Mouse (Mus musculus): ENCODE measurements around the gene Sdk1.

DNA sequence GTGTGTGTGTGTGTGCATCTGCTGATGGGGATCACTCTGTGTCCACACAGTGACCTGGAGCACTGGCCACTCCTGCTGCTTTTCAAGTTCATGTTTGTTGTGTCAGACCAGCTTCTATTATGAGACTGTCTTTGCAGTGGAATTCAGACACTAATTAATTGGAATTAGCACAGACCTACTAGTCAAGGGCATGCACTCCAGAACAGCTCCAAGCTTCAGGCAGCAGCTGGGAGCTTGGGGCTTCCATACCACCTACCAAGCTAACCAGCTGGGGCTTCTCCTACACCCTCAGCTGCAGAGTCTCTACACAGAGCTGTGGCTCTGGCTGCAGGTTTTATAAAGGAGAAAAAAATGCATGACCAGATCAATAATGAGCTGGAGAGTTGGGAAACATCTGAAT lies 729.8 kb downstream of the Sdk1 start:
- no peak for TF ChIP-seq EP300 (IDR thresholded peaks at IDR 0.05; ENCODE audit: insufficient read depth, low read depth, low read length)
- TF ChIP-seq POLR2A (IDR thresholded peaks at IDR 0.05; ENCODE audit: insufficient read depth, low read length) = no peak
- TF ChIP-seq CTCF (IDR thresholded peaks at IDR 0.05; ENCODE audit: low read depth, low read length) = no peak
